Comparison of ENCODE assay signal across 8 mouse cellular contexts in genomic region chr3:137917694-137918171, GRCm38 (mm10). TPM values are rescaled to one million over a fixed set of nuclear protein-coding genes. Genes with fewer than 3 reads are reported as not detected.
DNase-seq lines count a peak whose midpoint lies in the region; ATAC-seq lines count a peak whose summit lies in the region.

No protein-coding gene starts in this region.

- H3K36me3 ChIP-seq in liver, embryonic 15.5 days (replicated peaks) = peaks cover 18% of the 10 kb centered on the region

- intact Hi-C loops in left cerebral cortex, postnatal 10 days (cut with DNase I) = loop anchor here (5.0 kb wide), 1 partner anchor 50 kb away; the partner anchor contains the start of gene Dnajb14
- intact Hi-C loops in left cerebral cortex, postnatal 14 days (cut with DNase I) = loop anchor here (2.0 kb wide), 2 partner anchors 53 to 225 kb away; partner anchors contain the start of genes H2afz and Trmt10a

- no peaks in the 10 kb centered on the region for H3K27me3 ChIP-seq in liver, embryonic 15.5 days

- WGBS in liver, embryonic 15.5 days (ENCODE audit: insufficient replicate concordance) = 37% methylated on average over 12 of the region's 12 CpGs

- peak overlapping the region; percentile 83 for H3K4me2 ChIP-seq in liver, embryonic 15.5 days

- H3K9ac ChIP-seq in liver, embryonic 15.5 days = peak overlapping the region; percentile 37; the same call in 1 of the 2 replicates

- DNase-seq in embryo, embryonic 10.5 days (ENCODE audit: low spot score) = peak; percentile 48
- no peak for DNase-seq in embryo, embryonic 11 days
- peak; percentile 39 for DNase-seq in thymus, postnatal 4 days
- no peak for DNase-seq in thymus, postnatal 14 days
- no peak for DNase-seq in right cerebral cortex, adult 2 months (ENCODE audit: low spot score in 2 of 2)
- no peak for DNase-seq in left cerebral cortex, postnatal 10 days (ENCODE audit: extremely low spot score in 1 of 2, low spot score in 2 of 2)
- no peak for DNase-seq in left cerebral cortex, postnatal 14 days (ENCODE audit: low spot score in 2 of 2)

- peak overlapping the region; percentile 94 for H3K27ac ChIP-seq in liver, embryonic 15.5 days (replicated peaks)

- peak; percentile 22; the same call in 1 of the 2 replicates for ATAC-seq in liver, embryonic 15.5 days (ENCODE audit: insufficient read depth)

- peaks cover 30% of the 10 kb centered on the region for H3K4me1 ChIP-seq in liver, embryonic 15.5 days (replicated peaks)

- H3K4me3 ChIP-seq in liver, embryonic 15.5 days (replicated peaks) = peak overlapping the region; percentile 98

- H3K9me3 ChIP-seq in liver, embryonic 15.5 days (replicated peaks) = no peaks in the 10 kb centered on the region

RNA-seq across cellular contexts. Expression of gene Lamtor3, which starts 0.6 kb away (rescaled TPM):
- polyA plus RNA-seq in liver, embryonic 15.5 days (2015; fragmentation: Nextera tagmentation; extraction: Ambion mirVana) = 52.1 and 53.8 TPM in 2 replicates
- 10 to 100 TPM; 66.2 to 68.8 TPM for total RNA-seq in left cerebral cortex, postnatal 10 days (2021)
- 10 to 100 TPM; 67.3 to 79.5 TPM for total RNA-seq in left cerebral cortex, postnatal 14 days (2021)

RNA-seq across cellular contexts. Expression of gene Dnajb14, which starts 50.3 kb away (rescaled TPM):
- polyA plus RNA-seq in liver, embryonic 15.5 days (2015; fragmentation: Nextera tagmentation; extraction: Ambion mirVana) = 3.8 and 4.5 TPM in 2 replicates
- total RNA-seq in left cerebral cortex, postnatal 10 days (2021) = 10 to 100 TPM; 39.1 to 41.5 TPM
- 10 to 100 TPM; 45.5 to 48.8 TPM for total RNA-seq in left cerebral cortex, postnatal 14 days (2021)

RNA-seq across cellular contexts. Expression of gene H2afz, which starts 53.4 kb away (rescaled TPM):
- polyA plus RNA-seq in liver, embryonic 15.5 days (2015; fragmentation: Nextera tagmentation; extraction: Ambion mirVana) = 874 and 985 TPM in 2 replicates
- total RNA-seq in left cerebral cortex, postnatal 10 days (2021) = 100 to 1,000 TPM; 180 to 201 TPM
- total RNA-seq in left cerebral cortex, postnatal 14 days (2021) = 100 to 1,000 TPM; 169 to 177 TPM

Comparison
In these comparisons a context has a peak if more than half of its experiments do, and no peak if none do; other contexts are left out.
1. DNase-seq: peak in embryo, embryonic 10.5 days (single experiment) and thymus, postnatal 4 days (single experiment); none in embryo, embryonic 11 days (single experiment), thymus, postnatal 14 days (single experiment), right cerebral cortex, adult 2 months (0 of 2), left cerebral cortex, postnatal 10 days (0 of 2) and left cerebral cortex, postnatal 14 days (0 of 2).